Mouse (Mus musculus) thymus, postnatal 10 days (tissue): ENCODE measurements at regions not wholly inside any gene's neighbourhood (a gene's known extent, or its start where the extent isn't known, plus 50 kb on each side); places are given as distances from the start of the nearest gene placed in this dataset.

Source experiments
- DNase-seq, 2 experiments: peaks; one replicate each; pipeline ENCODE4 v3.0.0; 2021; ENCODE audit warnings: low spot score in 2 of 2

DNA sequence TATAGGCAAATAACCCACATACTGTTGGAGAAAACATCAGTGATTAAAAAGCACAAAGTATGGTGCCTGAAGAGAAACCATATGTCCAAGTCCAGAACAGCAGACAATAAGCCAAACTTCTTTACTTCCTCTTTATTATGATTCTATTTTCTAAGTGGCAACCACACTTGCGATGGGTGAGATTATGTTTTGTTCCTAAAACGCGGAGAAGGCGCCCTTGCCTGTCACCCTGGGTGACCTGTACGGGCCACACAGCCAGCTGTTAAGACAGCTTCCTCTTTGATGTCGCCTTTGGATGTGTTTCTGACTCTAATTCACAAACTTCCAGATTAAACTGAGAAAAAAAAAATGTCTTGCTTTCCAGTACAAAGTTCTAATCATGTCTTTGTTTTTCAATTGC is 83.9 kb upstream of the Sgip1 start:
- DNase-seq, result no peak

DNA sequence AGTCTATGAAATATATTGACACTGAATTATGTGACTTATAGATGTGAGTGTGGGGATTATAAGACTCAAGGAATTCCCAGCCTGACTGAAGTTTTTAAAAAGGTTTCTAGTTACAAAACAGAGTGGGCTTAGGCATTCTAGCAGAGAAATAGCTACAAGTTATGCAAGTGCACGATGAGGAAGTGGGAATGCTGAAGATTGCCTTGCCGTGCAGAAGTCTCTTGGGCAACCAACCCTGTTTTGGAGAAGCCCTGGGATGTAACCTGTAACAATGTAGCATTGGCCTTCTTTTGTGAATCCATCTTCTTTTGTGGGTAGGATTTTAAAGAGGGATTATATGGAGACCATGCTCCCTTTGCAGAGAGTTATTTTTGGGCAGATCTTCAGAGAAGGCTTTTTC is 82.5 kb upstream of the Sgip1 start:
- no peak for DNase-seq

DNA sequence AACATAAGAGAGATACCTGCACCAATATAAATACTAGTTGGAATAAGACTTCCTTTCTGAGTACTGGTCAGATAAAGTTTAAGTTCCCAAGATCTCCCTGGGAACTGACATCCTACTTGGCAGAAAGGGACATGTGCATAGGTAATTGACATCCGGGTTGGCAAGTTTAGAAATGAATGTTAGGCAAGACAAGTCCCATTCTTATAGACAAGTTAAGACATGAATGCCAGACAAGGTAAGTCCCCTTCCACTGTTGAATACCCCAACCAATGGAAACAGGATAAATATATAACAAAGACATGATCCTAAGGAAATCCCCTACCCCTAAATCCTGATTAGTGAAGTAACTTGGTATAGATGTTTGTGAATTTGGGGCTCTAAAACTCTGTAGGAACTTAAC is 77.5 kb upstream of the Sgip1 start:
- DNase-seq, result no peak

DNA sequence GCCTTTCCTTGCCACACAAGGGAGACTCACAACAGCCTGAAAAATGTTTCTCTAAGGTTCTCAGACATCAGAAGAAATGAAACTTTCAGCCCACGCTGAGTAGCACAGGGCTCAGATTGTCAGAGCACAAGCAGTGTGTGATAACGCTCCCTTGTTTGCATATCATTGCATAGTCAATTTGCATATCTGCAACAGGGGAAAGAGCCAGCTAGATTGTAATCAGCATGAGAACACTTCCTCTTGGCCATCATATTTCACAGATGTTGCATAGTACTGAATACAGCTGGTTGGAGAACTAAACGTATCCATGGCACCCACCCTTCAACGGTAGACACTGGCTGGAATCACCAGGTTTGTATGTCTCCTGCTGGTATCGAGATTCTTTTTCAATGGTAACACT is 58.9 kb upstream of the Sgip1 start:
- no peak for DNase-seq

DNA sequence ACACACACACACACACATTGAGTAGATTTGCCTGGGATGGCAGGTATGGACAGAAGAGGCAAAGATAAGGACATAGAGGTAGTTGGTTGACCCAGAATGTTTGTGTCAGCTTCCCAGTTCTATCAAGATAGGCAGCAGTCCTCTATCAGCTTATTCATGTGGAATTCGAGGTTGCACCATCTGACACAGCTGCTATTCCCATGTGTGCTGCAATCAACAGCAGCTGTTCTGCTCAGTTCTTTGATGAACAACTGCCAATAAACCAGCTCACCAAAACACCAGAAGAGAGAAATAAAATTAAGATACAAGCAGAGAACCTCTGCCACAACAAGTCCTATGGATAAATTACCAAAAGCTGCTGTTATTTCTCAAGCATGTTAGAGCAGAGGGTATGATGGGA is 56.1 kb upstream of the Sgip1 start:
- DNase-seq, result peak in 1 of 2 experiments; percentile 7

DNA sequence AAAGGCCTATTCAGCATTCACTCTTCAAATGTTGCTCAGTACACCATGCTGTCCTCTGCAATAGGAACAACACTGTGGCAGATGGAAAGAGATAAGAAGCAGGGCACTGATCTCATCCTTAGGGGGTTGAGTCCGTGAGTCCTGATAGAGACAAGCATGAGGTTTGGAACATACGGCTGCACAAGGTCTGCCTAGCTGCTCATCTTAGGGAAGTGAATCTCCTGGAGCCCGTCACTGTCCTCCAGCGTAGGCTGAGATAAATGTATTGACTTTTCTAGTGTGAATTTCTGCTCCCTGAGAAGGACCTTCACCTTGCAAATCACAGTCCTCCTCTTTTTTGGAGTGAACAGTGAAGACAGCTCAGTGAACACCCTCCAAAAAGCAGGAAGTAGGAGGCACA is 52.7 kb upstream of the Sgip1 start:
- DNase-seq, result no peak
